Mouse (Mus musculus) erythroblast, embryonic 14.5 days (primary cell): ENCODE data around the gene Cstb.

Experiments used
- GATA1 ChIP-seq: IDR thresholded peaks from 2 replicates; pipeline ENCODE4 v1.6.1; 2012; ENCODE audit warnings: low read length, inconsistent platforms, mixed read lengths
- TAL1 ChIP-seq: IDR thresholded peaks from 3 replicates; pipeline ENCODE4 v1.6.1; 2012; ENCODE audit warnings: low read length, inconsistent platforms, mixed read lengths

DNA sequence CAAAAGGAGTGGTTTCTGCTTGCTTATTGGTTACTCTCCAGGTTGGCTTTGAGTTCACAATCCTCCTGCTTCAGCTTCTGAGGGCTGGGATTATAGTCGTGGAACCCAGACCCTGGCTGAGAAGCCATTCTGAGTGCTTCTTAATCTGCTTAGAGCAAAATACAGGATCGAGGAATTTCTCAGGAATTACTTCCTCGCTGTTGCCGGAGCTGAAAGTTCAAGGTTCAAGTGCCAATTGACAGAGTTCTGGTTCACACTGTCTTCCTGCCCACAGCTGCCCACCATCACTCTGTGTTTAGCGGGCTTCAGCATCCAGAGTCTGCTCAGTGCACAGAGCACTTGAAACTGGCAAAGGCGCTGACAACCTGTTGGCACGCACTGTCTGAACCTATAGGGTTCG lies 49.3 kb downstream of the Cstb start:
- no peak for TF ChIP-seq GATA1
- no peak for TF ChIP-seq TAL1
